Mouse (Mus musculus) T-cell, adult 2 months (primary cell): ENCODE data around the gene Ubac2.
A peak's percentile ranks its signal among the peaks of the same experiment; 100 is the strongest.
"Not testable (repeated sequence)": the region's sequence is repeated elsewhere in the genome, so short reads cannot be mapped to it uniquely, and the experiment has no call there.

ENCODE experiments used
- DNase-seq: peaks from one replicate; pipeline ENCODE4 v3.0.0; 2022; ENCODE audit warnings: low spot score

Ubac2 gene

DNA sequence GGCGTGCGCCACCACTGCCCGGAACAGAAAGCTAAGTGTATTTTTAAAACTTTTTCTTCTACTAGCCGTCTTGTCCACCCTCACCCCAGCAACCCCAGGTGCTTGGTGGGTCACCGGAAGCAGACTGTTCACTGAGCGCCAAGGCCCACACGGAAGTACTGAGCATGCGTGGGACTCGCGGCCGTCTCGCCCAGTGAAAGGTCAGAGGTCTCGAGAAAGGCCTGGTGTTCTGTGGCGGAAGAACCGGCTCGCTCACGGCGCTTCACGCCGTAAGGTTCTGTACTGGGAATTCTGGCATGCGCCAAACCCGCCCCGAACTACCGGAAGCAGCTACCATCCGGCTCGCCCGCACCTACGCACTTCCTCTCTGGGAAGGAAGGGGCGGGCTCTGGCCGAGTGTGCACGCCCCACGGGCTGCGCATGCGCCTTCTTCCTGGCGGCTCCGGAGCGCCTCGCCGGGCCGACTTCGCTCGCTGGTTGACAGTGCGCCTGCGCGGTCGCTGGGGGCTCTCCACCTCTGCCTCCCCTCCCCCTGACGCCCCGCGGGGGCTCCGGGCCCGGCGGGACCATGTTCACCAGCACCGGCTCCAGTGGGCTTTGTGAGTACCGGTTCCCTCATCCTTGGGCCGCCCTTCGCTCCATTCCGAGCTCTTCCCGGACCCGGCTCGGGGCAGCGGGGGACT, at the start of gene Ubac2:
Gene Ubac2 (plus strand): TSS at position 445 of the 683 bp plus-strand sequence.
- peak; percentile 99 for DNase-seq

DNA sequence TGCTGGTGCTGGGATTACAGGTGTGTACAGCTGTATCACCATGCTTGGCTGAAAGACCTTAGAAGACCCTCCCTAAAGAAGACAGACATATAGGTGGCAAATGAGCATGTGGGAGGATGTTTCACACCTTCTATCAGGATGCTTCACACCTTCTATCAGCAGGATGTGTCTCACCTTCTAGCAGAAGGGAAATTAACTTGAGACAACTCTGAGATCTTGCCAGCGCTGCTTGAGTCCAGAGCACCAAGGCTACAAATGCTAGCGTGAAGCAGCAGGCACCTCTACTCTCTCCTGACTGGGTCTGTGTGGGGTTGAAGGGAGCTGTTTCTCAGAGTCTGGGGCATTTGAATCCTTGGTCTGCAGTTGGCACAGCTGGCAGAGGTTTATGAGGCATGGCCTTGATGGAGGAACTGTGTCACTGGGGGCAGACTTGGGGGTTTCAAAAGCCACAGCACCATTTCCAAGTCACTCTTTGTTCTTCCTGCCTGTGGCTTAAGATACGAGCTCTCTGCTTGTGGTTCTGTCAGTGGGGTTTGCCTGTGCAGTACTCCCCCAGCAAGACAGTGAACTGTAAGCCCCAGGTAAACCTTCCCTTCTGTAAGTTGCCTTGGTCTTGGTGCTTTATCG, 48.5 kb upstream of the Ubac2 start:
- peak; percentile 59 for DNase-seq

DNA sequence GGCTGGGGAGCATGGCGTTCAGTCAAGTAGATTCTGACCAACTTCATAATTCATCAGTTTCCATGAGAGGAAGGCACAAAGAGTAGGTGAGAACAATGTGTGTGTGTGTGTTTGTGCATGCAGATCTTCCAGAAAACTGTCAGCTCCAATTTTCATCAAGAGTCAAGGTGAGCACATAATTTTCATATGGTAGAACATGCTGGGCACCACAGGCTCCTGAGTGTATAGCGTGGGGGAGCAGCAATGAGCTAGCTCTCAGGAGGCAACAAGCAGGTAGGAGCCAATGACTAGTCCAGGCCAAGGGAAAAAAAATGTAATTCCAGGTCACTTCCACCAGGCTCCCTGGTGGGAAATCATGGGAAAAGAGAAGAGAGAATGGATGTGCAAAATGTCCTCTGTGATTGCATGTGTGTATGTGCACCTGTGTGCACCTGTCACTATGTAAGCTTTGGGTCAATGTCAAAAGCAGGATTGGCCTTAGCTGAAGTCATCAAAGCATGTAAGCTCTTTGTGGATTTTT, 45.4 kb upstream of the Ubac2 start:
- DNase-seq, result no peak

GRCm38 (mm10) chr14:121838161-121838560, 40.3 kb upstream of the Ubac2 start:
- no peak for DNase-seq

DNA sequence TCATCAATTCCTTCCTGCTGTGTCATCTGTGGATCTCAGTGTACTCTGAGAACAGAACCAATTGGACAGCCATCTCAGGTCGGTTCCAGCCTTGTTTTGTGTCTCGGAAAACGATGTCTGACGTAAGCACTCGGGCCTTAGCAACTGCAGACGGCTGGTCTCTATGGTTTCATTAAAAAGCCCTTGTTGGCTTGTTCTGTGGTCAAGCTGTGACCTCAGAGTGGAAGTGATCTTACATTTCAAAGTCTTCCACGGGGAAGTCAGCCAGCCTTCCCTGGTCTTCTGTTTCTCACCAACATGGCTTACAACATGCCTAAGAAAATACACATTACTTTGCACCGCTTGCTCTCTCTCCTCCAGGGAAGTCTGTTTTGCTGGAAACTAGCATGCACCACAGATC, 38.2 kb upstream of the Ubac2 start:
- no peak for DNase-seq

DNA sequence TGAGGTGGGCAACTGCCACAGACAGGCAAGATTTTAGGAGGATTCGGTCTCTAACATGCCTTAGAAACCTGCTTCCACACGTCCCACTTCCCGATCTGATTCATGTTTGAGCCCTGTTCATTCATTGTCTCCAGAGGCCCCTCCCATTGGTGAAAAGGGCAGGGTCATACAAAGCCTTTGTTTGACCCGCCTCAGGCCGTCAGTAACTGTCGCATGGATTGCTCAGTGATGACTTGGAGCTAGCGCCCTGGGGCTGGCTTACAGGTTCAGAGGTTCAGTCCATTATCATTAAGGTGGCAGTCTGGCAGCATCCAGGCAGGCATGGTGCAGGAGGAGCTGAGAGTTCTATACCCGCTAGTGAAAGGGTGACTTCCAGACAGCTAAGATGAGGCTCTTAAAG, 33.9 kb upstream of the Ubac2 start:
- DNase-seq, result no peak

DNA sequence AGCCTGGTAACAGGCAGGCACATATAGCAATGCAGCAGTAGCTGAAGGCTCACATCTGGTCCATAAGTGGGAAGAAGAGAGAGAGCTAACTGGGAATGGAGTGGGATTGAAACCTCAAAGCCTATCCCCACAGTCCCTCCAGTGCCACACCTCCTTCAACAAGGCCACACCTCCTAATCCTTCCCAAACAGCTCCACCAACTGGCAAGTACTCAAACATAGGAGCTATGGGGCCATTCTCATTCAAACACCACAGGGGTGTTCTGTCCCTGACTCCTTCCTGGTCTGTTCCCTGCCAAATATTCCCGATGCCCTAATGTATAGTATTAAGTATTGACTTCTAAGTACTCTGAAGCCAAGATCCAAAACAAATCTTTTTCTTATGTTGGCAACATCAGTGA, 27.2 kb upstream of the Ubac2 start:
- no peak for DNase-seq

DNA sequence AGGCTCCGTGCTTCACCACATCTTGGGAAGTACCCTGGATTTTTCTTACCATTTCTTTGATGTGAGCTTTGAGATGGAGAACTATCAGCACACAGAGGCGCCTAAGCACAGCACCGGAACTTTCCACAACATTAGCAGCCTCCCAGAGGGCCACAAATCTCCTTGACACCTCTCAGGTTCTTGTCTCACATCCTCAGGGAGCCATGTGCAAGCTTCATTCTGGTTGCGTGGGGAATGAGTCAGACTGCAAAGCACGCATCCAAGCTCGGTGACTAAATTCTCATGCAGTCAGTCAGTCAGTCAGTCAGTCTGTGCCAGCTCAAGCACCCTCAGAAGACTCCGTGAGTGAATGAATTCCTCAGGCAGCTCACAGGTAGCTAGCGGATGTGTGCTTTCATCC, 25.9 kb upstream of the Ubac2 start:
- DNase-seq, result no peak

DNA sequence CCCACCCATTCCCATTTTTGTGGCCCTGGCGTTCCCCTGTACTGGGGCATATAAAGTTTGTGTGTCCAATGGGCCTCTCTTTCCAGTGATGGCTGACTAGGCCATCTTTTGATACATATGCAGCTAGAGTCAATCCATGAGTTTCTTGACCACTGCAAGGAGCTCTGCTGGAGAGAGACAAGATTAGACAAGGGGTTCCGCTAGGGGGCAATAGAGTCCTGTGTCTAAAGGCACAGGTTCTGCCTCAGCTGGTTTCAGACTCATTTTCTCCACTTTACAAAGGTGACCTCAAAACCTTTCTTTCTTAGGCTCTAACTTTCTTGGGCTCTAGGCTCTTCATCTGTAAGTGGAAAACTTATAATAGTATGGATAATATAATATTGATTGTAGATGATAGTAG, 13.3 kb upstream of the Ubac2 start:
- peak; percentile 78 for DNase-seq

GRCm38 (mm10) chr14:121866574-121866973, 11.8 kb upstream of the Ubac2 start:
- DNase-seq, result no peak

DNA sequence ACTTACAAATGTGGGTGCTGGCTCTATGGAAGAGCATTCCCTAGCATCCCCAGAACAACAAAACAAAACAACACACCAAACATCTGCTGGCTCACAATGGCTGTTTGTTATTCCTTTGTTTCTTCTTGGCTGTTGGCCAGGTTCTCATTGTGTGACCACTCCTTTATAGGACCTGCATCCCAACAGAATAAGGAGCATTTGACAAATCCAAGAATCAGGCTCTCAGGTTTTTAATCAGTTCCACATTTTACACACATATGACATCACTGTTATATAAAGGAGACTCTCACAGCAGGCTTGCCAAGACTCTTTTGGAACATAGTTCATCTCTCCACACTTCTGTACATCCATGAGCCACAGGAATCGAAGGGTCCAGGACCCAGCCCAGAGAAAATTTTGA, 9.3 kb upstream of the Ubac2 start:
- no peak for DNase-seq

- no peak for DNase-seq
Observed at GRCm38 (mm10) chr14:121872760-121873159, 5.7 kb upstream of the Ubac2 start.

DNA sequence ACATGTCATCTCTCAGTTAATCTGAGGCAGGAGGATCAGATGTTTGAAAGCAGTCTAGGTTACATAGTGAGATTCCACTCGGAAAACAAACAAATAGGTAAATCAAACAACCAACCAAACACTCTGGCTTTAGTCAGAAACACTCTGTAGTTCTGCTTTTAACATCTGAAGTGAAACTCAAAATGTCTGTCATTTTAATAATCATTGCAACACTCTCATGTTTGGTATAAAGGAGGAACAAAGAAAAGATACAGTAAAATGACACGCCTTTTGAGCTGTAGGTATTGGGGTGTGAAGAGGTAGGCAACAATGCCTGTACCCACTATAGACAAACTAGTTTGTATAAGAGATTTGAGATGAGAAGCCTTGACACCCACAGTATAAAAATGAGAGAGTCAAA, 5.2 kb upstream of the Ubac2 start:
- DNase-seq, result no peak

DNA sequence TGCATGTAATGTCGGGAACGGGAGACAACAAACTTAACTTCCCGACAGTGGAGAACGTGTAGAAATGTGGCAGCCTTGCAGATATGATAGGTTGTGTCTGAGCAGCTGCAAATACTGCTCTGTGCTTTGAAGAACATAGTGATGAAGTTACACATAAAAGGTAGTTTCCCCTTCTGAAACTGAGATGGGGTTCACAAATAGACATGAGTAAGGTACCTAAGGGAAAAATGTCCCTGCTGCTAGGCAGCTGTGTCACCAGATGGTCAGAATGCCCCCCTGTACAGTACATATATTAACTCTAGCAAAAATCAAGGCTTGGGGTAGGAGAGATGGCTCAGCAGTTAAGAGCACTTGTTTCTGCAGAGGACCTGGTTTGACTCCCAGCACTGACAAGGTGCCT, 4.8 kb upstream of the Ubac2 start:
- DNase-seq, result no peak

GRCm38 (mm10) chr14:121876190-121876589, 2.2 kb upstream of the Ubac2 start:
- not testable (repeated sequence) for DNase-seq

GRCm38 (mm10) chr14:121876860-121877259, 1.6 kb upstream of the Ubac2 start:
- DNase-seq, result no peak

DNA sequence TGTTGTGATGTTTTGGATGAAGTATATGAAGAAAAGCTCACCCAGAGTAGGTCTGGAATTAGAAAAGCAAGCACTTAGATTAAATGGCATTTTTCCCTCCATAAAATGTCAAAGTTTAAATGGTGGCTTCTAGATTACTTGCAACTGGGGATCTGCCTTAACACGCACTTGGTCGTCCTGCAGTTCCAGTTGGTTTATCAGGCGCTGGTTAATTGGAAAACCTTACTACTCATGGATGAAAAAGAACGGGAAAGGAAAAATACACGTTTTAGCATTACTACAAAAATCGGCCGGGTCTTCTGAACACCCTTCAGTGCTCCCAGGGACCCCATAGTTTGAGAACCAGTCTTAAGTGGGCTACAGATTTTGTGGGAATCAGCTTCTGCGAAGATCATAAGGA, 780 bp upstream of the Ubac2 start:
- DNase-seq, result no peak

DNA sequence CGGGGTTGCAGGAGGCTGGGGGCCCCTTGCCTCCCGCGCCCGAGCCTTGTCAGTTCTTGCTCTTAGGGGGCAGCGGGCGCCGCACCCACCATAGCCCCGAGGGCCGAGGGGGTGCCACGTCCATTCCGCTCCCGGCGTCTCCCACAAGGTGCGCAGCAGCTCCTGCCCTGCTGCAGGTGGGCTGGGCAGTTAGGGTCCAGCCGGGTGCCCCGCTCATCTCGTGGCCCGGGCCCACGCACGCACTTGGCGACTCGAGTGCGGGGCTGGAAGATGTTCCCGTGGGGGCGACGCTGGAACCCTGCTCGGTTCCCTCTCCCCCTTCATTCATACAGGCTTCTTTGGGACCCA, 413 bp downstream of the Ubac2 start:
- DNase-seq, result no peak

DNA sequence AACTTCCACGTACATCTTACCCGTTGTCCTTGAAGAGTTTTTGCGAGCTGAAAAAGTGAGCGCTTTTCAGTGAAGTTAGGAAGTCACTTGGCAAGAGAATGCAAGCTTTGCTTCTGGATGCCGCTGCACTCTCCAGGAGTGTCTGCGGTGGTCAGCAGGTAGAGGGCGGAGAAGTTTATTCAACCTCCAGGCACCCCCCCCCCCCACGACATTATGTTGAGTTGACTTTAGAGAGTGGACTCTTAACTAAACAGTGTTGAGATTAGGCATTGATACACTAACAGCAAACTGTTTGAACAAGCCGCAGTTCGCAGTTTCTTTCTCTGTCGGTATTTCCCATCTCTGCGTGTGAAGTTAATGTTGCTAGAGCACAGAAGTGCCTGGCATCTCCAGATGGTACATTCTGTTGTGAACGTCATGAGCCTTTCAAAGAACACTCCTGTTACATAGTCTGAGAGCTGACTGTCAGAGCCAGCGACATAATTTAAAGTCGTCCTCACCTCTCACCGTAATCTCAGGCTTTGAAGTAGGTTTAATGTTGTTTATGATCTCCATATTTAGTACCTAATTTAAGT, 933 bp downstream of the Ubac2 start:
- DNase-seq, result peak; percentile 86

- peak; percentile 72 for DNase-seq
Observed at GRCm38 (mm10) chr14:121881211-121881610, 2.8 kb downstream of the Ubac2 start.

DNA sequence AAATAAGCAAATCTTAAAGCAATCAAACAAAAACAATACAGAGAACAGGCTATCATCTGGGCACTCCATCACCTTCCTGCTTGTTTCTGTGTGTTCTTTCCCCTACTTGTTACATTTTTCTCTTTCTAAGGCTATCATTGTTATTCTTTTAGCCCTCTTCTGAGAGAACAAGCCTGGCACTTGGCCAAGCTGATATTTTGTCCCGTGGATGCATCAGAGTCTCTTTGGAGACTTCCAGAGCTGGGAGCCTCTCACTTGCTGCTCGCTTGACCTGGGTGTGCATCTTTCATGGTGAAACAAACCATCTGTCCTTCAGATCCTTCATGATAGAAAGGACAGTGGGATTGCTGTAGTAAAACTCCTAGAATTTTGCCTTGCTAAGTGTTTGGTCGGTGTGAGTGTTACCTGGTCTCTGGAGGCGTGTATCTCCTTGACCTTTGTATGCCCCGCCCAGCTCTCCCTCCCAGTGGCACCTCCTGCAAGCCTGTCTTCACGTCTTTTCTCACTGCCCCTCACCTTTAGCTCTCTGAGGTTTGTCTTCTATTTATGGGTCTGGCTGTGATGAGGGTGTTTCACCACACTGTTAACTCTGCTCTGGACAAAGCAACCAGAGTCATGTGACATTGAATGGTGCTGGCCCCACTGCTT, 5.9 kb downstream of the Ubac2 start:
- DNase-seq, result no peak

GRCm38 (mm10) chr14:121893747-121894146, 15.3 kb downstream of the Ubac2 start:
- DNase-seq, result no peak

DNA sequence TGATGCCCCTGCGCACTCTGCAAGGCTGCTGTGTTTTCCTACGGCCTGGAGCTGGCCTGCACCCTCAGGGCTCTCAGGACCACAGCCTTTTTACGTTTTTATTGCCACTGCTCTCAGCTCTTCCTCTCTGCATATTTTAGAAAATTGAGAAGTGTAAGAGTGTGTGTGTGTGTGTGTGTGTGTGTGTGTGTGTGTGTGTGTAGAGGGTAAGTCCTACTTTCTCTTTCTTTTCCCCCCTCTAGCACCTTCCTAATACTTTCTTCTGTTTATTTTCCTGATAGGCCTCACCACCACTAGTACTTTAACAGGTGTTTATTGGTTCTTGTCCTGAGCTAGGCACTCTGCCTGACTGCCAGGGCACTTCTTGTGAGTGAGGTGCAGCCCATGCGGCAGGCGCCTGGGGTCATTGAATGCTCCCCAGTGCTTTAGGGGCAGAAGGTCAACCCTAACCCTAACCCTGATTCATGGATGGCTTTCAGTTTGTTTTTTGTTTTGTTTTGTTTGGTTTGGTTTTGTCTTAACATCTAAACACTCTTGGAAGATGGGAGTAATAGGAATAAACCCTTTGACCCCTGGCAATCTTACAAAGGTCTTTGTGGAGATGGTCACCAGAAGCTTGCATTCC, 16.2 kb downstream of the Ubac2 start:
- DNase-seq, result no peak
